Mouse (Mus musculus) liver, adult 2 months (tissue): ENCODE data around the gene Osbpl9. TPM values are rescaled to one million over a fixed set of nuclear protein-coding genes. Genes with fewer than 3 reads are reported as not detected.

ENCODE experiments used
- DNase-seq: peaks from one replicate; pipeline ENCODE4 v3.0.0-alpha.2; 2011; ENCODE audit warnings: low read depth, low spot score; ENCODE audit errors: extremely low read depth
- H3K27ac ChIP-seq: fragments of 200-500 bp; replicated peaks from 2 replicates; pipeline ENCODE4 v1.5.1; 2012; ENCODE audit warnings: low read depth, mild to moderate bottlenecking, control low read depth, inconsistent platforms, low read length; ENCODE audit not compliant: insufficient read depth
- H3K27me3 ChIP-seq: fragments of 200-500 bp; 2 replicates; pipeline ENCODE4 v1.6.1; 2012; ENCODE audit warnings: mild to moderate bottlenecking, moderate library complexity, low read length, inconsistent platforms; ENCODE audit not compliant: control insufficient read depth, insufficient read depth
- H3K36me3 ChIP-seq: fragments of 200-500 bp; 2 replicates; pipeline ENCODE4 v1.6.1; 2012; ENCODE audit warnings: low read length, inconsistent platforms; ENCODE audit not compliant: control insufficient read depth, insufficient read depth
- H3K4me1 ChIP-seq: fragments of 200-500 bp; 2 replicates; pipeline ENCODE4 v1.6.1; 2011; ENCODE audit warnings: low read length; ENCODE audit not compliant: control insufficient read depth, insufficient read depth
- H3K4me3 ChIP-seq: fragments of 200-500 bp; 2 replicates; pipeline ENCODE4 v1.5.1; 2011; ENCODE audit warnings: low read depth, mild to moderate bottlenecking, control low read depth, low read length, moderate library complexity; ENCODE audit not compliant: insufficient read depth
- H3K79me2 ChIP-seq: fragments of 200-500 bp; 2 replicates; pipeline ENCODE4 v1.6.1; 2012; ENCODE audit warnings: inconsistent platforms, mild to moderate bottlenecking, low read length, moderate library complexity; ENCODE audit not compliant: control insufficient read depth, insufficient read depth
- H3K9ac ChIP-seq: fragments of 200-500 bp; 2 replicates; pipeline ENCODE4 v1.6.1; 2012; ENCODE audit warnings: low read depth, mild to moderate bottlenecking, control low read depth, inconsistent platforms, low read length
- CTCF ChIP-seq: fragments of 200-500 bp; IDR thresholded peaks from 2 replicates; pipeline ENCODE4 v1.5.1; 2011; ENCODE audit warnings: low read depth, low read length, control low read depth
- POLR2A ChIP-seq: fragments of 200-500 bp; IDR thresholded peaks from 2 replicates; pipeline ENCODE4 v1.6.1; 2011; ENCODE audit warnings: low read length, control low read depth; ENCODE audit not compliant: insufficient read depth; ENCODE audit errors: extremely low read depth
- WGBS: fragments of 180-500 bp; shearing (Covaris S2); methylation state at CpG from one replicate; pipeline ENCODE4 v1.1.7; 2018; 5-methylcytosine and 5-hydroxymethylcytosine counted together
- polyA plus RNA-seq: library from polyadenylated mRNA; depleted of rRNA; stranded (reverse); fragments of >200 nt; gene quantifications from 2 replicates; pipeline ENCODE4 v1.2.3, GENCODE M21; 2012
- total RNA-seq: library from RNA; depleted of rRNA; stranded (reverse); fragments of >200 nt; gene quantifications from 2 replicates; pipeline ENCODE4 v1.2.3, GENCODE M21; 2014

Osbpl9 gene
- total and polyA plus RNA-seq, 2 experiments = 125 to 128 TPM

DNA sequence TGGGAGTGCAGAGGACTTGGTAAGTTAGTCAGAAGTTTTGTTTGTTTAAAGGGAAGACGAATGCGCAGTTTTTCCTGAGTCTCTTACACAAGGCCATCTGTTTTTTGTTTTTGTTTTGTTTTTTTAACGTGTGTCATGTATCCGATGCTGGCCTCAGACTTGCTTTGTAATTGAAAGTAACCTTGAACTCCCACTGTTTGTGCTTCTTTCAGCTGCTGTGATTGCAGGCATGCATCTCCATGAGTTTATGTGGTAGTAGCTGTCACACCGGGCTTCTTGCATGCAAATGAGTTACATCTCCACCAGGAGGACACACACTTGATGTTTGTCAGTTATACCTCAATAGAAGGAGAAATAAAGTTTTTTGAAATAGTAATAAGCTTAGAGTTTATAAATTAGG is 158.3 kb downstream of the Osbpl9 start:
- 76% methylated on average over 5 of the region's 5 CpGs for WGBS
- Histone ChIP-seq H3K36me3 (peaks cover 70% of the 10 kb centered on the region), H3K4me3 (no peak overlapping the region), H3K27me3 (no peaks in the 10 kb centered on the region), H3K9ac (no peak overlapping the region), H3K79me2 (no peaks in the 10 kb centered on the region), H3K4me1 (no peaks in the 10 kb centered on the region), H3K27ac (no peak overlapping the region)
- TF ChIP-seq POLR2A (no peak), CTCF (no peak)
- no peak for DNase-seq

GRCm38 (mm10) chr4:109043294-109043693 is 158.8 kb downstream of the Osbpl9 start:
- TF ChIP-seq CTCF (no peak), POLR2A (no peak)
- H3K36me3 ChIP-seq = peaks cover 73% of the 10 kb centered on the region
- H3K9ac ChIP-seq = no peak overlapping the region
- H3K4me1 ChIP-seq = no peaks in the 10 kb centered on the region
- WGBS = 88% methylated on average over 5 of the region's 5 CpGs
- no peaks in the 10 kb centered on the region for H3K27me3 ChIP-seq
- no peaks in the 10 kb centered on the region for H3K79me2 ChIP-seq
- no peak for DNase-seq
- H3K4me3 ChIP-seq = no peak overlapping the region
- no peak overlapping the region for H3K27ac ChIP-seq

DNA sequence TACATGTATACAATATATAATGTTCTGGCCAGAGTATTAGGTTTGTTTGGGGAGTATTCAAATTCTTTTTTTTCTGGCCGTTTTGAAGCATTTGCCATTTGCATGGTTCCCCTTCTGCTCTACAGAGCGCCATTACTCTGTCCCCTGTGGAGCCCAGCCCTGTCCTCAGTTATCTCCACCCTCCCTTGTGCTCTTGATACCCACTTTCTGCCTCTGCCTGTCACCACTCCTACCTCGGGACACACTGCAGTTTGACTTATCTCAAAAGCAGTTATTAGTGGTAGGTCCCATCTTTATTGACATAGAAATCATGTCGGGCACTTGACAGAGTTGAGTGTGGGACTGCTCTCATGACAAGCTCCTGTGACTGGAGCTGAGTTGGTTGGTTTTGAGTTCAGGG is 159.3 kb downstream of the Osbpl9 start:
- peaks cover 70% of the 10 kb centered on the region for H3K36me3 ChIP-seq
- WGBS = 86% methylated on average over 4 of the region's 4 CpGs
- TF ChIP-seq CTCF (no peak), POLR2A (no peak)
- DNase-seq = no peak
- no peak overlapping the region for H3K9ac ChIP-seq
- H3K4me3 ChIP-seq = no peak overlapping the region
- no peak overlapping the region for H3K27ac ChIP-seq
- H3K27me3 ChIP-seq = no peaks in the 10 kb centered on the region
- H3K79me2 ChIP-seq = no peaks in the 10 kb centered on the region
- H3K4me1 ChIP-seq = no peaks in the 10 kb centered on the region

- H3K4me3 ChIP-seq = no peak overlapping the region
- TF ChIP-seq CTCF (peak; percentile 76), POLR2A (no peak)
- peak; percentile 38 for DNase-seq
- H3K27me3 ChIP-seq = no peaks in the 10 kb centered on the region
- no peaks in the 10 kb centered on the region for H3K4me1 ChIP-seq
- H3K9ac ChIP-seq = no peak overlapping the region
- H3K27ac ChIP-seq = no peak overlapping the region
- no peaks in the 10 kb centered on the region for H3K79me2 ChIP-seq
- peaks cover 45% of the 10 kb centered on the region for H3K36me3 ChIP-seq
Measured at GRCm38 (mm10) chr4:109036327-109036726, 165.7 kb downstream of the Osbpl9 start.

DNA sequence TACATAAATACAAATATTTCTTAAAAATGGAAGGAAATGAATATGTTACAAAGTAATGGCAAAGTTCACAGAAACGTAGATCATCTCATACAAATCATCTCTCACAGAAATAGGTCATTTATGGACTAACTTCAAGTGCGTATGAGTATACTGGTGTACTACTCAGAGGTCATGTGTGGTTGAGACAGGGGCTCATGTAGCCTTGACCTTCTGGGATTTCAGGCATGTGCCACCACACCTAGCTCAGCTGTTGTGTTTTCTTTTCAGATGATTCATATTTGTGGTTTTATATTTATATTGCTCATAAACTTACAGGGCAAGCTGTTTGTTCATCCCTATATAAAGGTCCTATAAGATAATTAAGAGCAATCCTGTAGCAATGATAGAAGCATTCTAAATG is 171.8 kb downstream of the Osbpl9 start:
- 94% methylated on average over 2 of the region's 2 CpGs for WGBS

DNA sequence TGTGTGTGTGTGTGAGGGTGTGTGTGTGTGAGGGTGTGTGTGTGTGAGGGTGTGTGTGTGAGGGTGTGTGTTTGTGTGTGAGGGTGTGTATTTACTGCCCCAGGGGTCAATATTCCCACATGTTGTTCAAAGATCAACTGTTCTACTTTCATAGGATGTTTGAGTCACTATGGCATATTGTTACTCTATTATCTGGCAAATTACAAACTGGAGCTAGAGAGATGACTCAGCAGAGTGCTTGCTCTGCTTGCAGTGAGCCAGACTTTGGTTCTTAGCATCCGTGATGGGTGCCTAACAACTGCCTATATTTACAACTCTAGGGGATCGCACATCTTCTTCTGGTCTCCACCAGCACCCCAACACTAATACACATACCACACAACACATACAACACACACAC is 172.2 kb downstream of the Osbpl9 start:
- H3K79me2 ChIP-seq = no peaks in the 10 kb centered on the region
- peaks cover 1% of the 10 kb centered on the region; the same call in 1 of the 2 replicates for H3K4me1 ChIP-seq
- H3K9ac ChIP-seq = no peak overlapping the region
- TF ChIP-seq CTCF = no peak
- no peak for TF ChIP-seq POLR2A
- WGBS = 85% methylated on average over 2 of the region's 2 CpGs
- DNase-seq = no peak
- no peak overlapping the region for H3K4me3 ChIP-seq
- no peak overlapping the region for H3K27ac ChIP-seq
- no peaks in the 10 kb centered on the region for H3K27me3 ChIP-seq
- peaks cover 47% of the 10 kb centered on the region for H3K36me3 ChIP-seq

More for the DNA sequence above, 171.8 kb downstream of the Osbpl9 start:
- Histone ChIP-seq H3K36me3 (peaks cover 43% of the 10 kb centered on the region), H3K27me3 (no peaks in the 10 kb centered on the region), H3K79me2 (no peaks in the 10 kb centered on the region), H3K4me3 (no peak overlapping the region), H3K27ac (no peak overlapping the region), H3K4me1 (no peaks in the 10 kb centered on the region), H3K9ac (no peak overlapping the region)
- DNase-seq = no peak
- TF ChIP-seq POLR2A (no peak), CTCF (no peak)
